Mouse (Mus musculus) stomach, postnatal 0 days (tissue): ENCODE measurements around the gene Rnf135. TPM values are rescaled to one million over a fixed set of nuclear protein-coding genes. Genes with fewer than 3 reads are reported as not detected.
A peak's percentile ranks its signal among the peaks of the same experiment; 100 is the strongest.
"Not testable (repeated sequence)": the region's sequence is repeated elsewhere in the genome, so short reads cannot be mapped to it uniquely, and the experiment has no call there.

Source experiments
- ATAC-seq: fragments of 200-750 bp; cut with Nextera tagmentation; 2 replicates; pipeline ENCODE4 v1.8.0; 2017; ENCODE audit not compliant: low FRiP score, low TSS enrichment
- DNase-seq: peaks from one replicate; pipeline ENCODE4 v3.0.0-alpha.2; 2016; ENCODE audit warnings: low spot score
- H3K27ac ChIP-seq: fragments of 300-500 bp; sonication (generic); replicated peaks from 2 replicates; pipeline ENCODE4 v1.5.1; 2014; ENCODE audit warnings: mild to moderate bottlenecking, control low read depth
- H3K27me3 ChIP-seq: fragments of 300-500 bp; sonication (generic); 2 replicates; pipeline ENCODE4 v1.6.1; 2014; ENCODE audit warnings: low read length; ENCODE audit not compliant: control insufficient read depth, insufficient read depth
- H3K36me3 ChIP-seq: fragments of 300-500 bp; sonication (generic); 2 replicates; pipeline ENCODE4 v1.6.1; 2014; ENCODE audit warnings: low read length, mixed read lengths; ENCODE audit not compliant: control insufficient read depth, insufficient read depth
- H3K4me1 ChIP-seq: fragments of 300-500 bp; sonication (generic); replicated peaks from 2 replicates; pipeline ENCODE4 v1.6.1; 2014; ENCODE audit warnings: antibody characterized with exemption; ENCODE audit not compliant: control insufficient read depth, insufficient read depth
- H3K4me2 ChIP-seq: fragments of 300-500 bp; sonication (generic); replicated peaks from 2 replicates; pipeline ENCODE4 v1.6.1; 2014; ENCODE audit warnings: low read depth, mild to moderate bottlenecking, control low read depth, moderate library complexity
- H3K4me3 ChIP-seq: fragments of 300-500 bp; sonication (generic); 2 replicates; pipeline ENCODE4 v1.5.1; 2014; ENCODE audit warnings: low read depth, low read length, control low read depth
- H3K9ac ChIP-seq: fragments of 300-500 bp; sonication (generic); 2 replicates; pipeline ENCODE4 v1.6.1; 2014; ENCODE audit warnings: mild to moderate bottlenecking, low read length, control low read depth, mixed read lengths
- H3K9me3 ChIP-seq: fragments of 300-500 bp; sonication (generic); 2 replicates; pipeline ENCODE4 v1.6.1; 2016; ENCODE audit warnings: low read length; ENCODE audit not compliant: control insufficient read depth
- CTCF ChIP-seq: IDR thresholded peaks from 2 replicates; pipeline ENCODE4 v1.5.1; 2016; ENCODE audit warnings: antibody characterized with exemption, low read depth, mild to moderate bottlenecking, moderate library complexity
- EP300 ChIP-seq: optimal IDR thresholded peaks from 2 replicates; pipeline ENCODE3; 2016; ENCODE audit warnings: antibody characterized with exemption
- WGBS: fragments of 180-500 bp; shearing (Covaris S2); extraction: QIAGEN DNeasy Blood & Tissue Kit; methylation state at CpG from one replicate; pipeline ENCODE4 v1.1.7; 2014; 5-methylcytosine and 5-hydroxymethylcytosine counted together
- polyA plus RNA-seq: library from polyadenylated mRNA; unstranded; fragments of >200 nt; fragmentation: Nextera tagmentation; extraction: Ambion mirVana; gene quantifications from 2 replicates; pipeline ENCODE4 v1.2.1, GENCODE M21; 2015

Gene Rnf135
- polyA plus RNA-seq, 1 experiment from 2014 or later: 7.5 TPM

DNA sequence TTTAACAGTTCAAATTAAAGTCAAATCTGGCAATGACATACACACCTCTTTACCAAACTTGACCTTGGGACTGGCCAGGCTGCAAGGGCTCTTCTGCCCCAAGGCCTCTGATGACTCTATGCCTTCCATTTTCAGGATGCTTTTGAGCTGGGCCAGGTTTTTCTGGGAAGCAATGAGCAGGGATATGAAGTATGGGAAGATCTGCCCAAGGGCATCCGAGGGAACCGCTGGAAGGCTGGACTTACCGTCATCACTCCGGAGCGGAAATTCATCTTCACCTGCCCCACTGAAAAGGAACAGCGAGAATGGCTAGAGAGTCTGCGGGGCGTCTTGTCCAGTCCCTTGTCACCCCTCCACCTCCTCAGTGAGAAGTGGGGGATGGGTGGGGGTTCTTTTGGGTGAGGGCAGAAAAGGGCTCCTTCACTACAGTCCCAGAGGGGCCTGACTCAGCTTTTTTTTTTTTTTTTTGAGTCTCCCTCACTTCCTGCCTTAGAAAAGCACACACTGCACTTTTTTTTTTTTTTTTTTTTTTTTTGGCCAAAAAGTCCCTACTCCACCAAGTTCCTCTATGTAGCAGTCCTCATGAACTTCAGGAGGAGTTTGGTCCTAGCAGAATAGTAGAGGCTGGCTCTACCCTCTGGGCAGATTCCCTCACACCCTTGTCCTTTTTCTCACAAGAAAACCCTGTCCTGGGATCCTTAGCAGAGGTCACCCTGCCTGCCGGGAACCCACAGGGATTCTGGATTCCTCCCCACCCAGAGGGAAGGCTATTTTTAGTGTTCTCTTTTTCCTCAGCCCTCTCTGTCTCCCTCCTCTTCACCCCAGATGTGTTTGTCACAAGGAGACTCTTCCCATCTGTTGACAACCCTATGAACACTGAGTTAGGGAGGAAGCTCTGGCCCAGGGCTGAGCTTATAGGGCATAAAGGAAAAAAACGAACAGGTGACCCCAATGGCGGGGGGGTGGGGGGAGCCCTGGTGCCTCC, 6.4 kb upstream of the Rnf135 start:
- no peaks in the 10 kb centered on the region for H3K4me1 ChIP-seq
- H3K4me3 ChIP-seq: no peak overlapping the region
- no peak for ATAC-seq
- H3K36me3 ChIP-seq: no peaks in the 10 kb centered on the region
- H3K27ac ChIP-seq: no peak overlapping the region
- no peak overlapping the region for H3K4me2 ChIP-seq
- H3K9me3 ChIP-seq: no peaks in the 10 kb centered on the region
- no peak overlapping the region for H3K9ac ChIP-seq
- TF ChIP-seq EP300 (no peak), CTCF (no peak)
- no peak for DNase-seq
- 71% methylated on average over 11 of the region's 11 CpGs for WGBS
- H3K27me3 ChIP-seq: no peaks in the 10 kb centered on the region

DNA sequence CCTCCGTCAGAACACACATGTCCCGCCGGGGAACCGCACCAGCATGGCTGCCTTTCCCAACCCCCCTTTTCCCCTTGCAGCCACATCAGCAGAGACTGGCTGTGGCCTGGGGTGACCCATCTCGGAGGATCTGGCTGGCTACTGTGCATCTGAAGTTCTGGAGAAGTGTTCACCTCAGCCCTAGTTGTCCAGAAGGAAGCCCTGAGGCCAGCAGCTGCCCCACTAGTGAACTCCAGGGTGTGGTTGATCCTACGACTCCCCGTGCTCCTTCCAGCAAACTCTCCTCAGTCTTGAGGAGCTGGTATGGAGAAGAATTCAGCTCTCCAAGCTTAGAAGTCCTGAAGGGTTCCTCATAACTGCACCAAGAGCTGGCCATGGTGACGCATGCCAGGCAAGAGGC, 5.3 kb upstream of the Rnf135 start:
- Histone ChIP-seq H3K9me3 (no peaks in the 10 kb centered on the region), H3K36me3 (no peaks in the 10 kb centered on the region), H3K27me3 (no peaks in the 10 kb centered on the region), H3K9ac (no peak overlapping the region), H3K4me3 (no peak overlapping the region), H3K4me1 (no peaks in the 10 kb centered on the region), H3K27ac (no peak overlapping the region), H3K4me2 (no peak overlapping the region)
- DNase-seq (no peak), ATAC-seq (no peak)
- 69% methylated on average over 8 of the region's 8 CpGs for WGBS
- TF ChIP-seq EP300 (no peak), CTCF (no peak)

DNA sequence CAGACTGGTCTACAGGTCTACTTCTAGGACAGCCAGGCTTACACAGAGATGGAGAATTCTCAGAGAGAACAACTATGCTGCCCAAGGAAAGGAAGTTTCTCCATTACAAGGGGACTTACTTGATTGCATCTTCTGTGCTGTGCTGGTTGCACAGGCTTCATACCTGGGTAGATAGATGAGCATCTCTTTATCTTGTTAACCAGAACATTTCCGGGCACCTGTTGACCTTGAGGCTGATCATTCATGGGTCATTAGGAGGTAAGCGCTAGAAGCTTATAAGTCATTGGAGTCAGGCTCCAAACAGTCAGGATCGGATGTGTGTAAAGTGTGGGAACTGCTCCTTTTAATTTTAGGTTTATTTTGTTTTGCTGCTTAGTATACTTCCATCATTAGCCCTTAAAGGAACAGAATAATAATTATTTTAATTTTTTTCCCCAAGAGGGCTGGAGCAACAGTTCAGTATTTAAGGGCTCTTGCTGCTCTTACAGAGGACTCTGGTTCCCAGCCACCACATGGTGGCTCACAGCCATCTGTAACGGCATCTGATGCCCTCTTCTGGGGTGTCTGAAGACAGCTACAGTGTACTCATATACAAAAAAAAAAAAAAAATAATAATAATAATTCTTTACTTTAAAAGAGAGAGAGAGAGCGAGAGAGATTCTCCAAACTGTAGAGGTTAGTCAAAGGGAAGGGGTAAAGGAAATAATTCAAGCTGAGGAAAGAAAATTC, 2.5 kb upstream of the Rnf135 start:
- H3K36me3 ChIP-seq: no peaks in the 10 kb centered on the region
- H3K27ac ChIP-seq: no peak overlapping the region
- H3K4me1 ChIP-seq: no peaks in the 10 kb centered on the region
- H3K4me2 ChIP-seq: no peak overlapping the region
- no peaks in the 10 kb centered on the region for H3K27me3 ChIP-seq
- no peak overlapping the region for H3K4me3 ChIP-seq
- WGBS: 67% methylated on average over 5 of the region's 5 CpGs
- no peak for ATAC-seq
- no peak overlapping the region for H3K9ac ChIP-seq
- H3K9me3 ChIP-seq: no peaks in the 10 kb centered on the region
- no peak; the same call in 1 of the 2 replicates for TF ChIP-seq CTCF
- TF ChIP-seq EP300: no peak
- DNase-seq: no peak

DNA sequence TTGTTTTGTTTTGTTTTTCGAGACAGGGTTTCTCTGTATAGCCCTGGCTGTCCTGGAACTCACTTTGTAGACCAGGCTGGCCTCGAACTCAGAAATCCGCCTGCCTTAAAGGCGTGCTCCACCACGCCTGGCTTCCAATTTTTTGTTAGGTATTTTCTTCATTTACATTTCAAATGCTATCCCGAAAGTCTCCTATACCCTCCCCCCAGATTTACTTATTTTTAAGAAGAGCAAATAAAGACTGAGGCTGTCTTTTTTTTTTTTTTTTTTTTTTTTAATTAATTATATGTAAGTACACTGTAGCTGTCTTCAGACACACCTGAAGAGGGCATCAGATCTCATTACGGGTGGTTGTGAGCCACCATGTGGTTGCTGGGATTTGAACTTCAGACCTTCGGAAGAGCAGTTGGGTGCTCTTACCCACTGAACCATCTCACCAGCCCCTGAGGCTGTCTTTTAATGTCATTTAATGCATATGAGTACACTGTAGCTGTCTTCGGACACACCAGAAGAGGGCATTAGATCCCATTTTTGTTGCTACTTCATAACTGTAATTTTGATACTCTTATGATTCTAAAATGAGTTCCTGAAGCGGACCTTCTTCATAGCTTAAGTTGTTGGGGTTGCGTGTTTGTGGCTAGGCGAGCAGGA, 472 bp upstream of the Rnf135 start:
- H3K4me1 ChIP-seq, DNase-seq, H3K36me3 ChIP-seq, H3K9me3 ChIP-seq, H3K27me3 ChIP-seq: not testable (repeated sequence)
- TF ChIP-seq CTCF: peak; percentile 58
- ATAC-seq: peak; percentile 73
- WGBS: 45% methylated on average over 11 of the region's 12 CpGs
- peak overlapping the region; percentile 95; the same call in 1 of the 2 replicates for H3K27ac ChIP-seq
- peak overlapping the region; percentile 92 for H3K9ac ChIP-seq
- H3K4me2 ChIP-seq: peak overlapping the region; percentile 86
- H3K4me3 ChIP-seq: peak overlapping the region; percentile 87

DNA sequence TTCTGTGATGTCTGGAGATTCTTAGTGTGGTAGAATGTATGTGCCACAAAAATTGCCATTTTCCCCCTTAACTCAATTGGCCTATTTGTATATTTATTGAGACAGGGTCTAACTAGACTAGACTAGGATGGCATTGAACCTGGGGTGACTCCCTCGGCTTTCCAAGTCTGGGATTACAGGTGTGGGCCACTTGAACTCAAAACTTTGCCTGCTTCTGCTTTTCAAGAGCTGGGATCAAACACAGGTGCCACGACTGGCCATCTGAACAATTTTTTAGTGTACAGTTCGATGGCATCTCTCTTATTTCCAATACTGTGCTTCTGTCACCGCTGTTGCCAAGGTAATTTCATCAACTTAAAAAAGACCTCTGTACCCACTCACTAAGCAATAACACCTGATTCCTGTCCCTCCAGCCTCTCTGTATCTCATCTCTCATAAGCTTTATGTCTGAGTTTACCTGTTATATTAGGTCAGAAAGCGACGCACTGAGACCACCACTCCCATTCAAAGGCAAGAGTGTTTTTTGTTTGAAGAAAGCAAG, 950 bp downstream of the Rnf135 start:
- H3K4me1 ChIP-seq: no peaks in the 10 kb centered on the region
- H3K36me3 ChIP-seq: peaks cover 4% of the 10 kb centered on the region; the same call in 1 of the 2 replicates
- 79% methylated on average over 6 of the region's 6 CpGs for WGBS
- H3K27ac ChIP-seq: peak overlapping the region; percentile 95
- no peak for ATAC-seq
- H3K4me2 ChIP-seq: peak overlapping the region; percentile 86
- H3K4me3 ChIP-seq: peak overlapping the region; percentile 87
- no peaks in the 10 kb centered on the region for H3K27me3 ChIP-seq
- H3K9ac ChIP-seq: peak overlapping the region; percentile 92
- DNase-seq: no peak
- no peak for TF ChIP-seq CTCF
- no peak for TF ChIP-seq EP300
- no peaks in the 10 kb centered on the region for H3K9me3 ChIP-seq

DNA sequence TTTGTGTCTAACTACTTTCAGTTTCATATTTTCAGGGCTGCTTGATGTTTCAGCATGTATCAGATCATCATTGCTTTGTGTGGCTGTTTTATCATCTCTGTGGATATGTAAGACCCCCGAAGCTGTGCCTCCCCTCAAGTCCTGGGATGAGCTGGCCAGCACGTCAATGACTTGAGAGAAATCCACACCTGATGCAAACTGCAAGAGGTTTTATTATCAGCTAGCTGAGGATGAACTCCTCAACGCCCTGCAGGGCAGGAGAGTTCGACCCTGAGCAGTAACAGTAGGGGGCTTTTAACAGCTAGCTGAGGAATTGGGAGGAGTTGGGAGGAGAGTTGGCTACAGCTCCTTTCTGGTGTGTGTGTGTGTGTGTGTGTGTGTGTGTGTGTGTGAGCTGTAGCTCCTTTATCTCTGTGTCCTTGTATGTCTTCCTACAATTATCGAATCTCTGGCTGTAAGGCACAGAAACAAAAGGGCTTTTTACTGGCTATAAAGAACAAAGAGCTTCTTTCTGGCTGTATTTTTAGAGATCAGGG, 1.9 kb downstream of the Rnf135 start:
- ATAC-seq, H3K4me2 ChIP-seq, H3K4me1 ChIP-seq, H3K9ac ChIP-seq, H3K36me3 ChIP-seq, H3K27ac ChIP-seq, H3K9me3 ChIP-seq, H3K4me3 ChIP-seq, DNase-seq, H3K27me3 ChIP-seq: not testable (repeated sequence)
- WGBS: 72% methylated on average over 5 of the region's 5 CpGs
